Mouse (Mus musculus) liver (tissue): ENCODE results near the gene Rtn3.

Experiments
- DNase-seq: peaks from one replicate; pipeline ENCODE4 v3.0.0-alpha.2; 2020; ENCODE audit warnings: mixed read lengths

Rtn3 gene

GRCm38 (mm10) chr19:7377639-7378038 is 105.4 kb downstream of the Rtn3 start:
- no peak for DNase-seq
